Mouse (Mus musculus): Measurements from ENCODE around the gene Usp27x. TPM values are rescaled to one million over a fixed set of nuclear protein-coding genes. Genes with fewer than 3 reads are reported as not detected.
A peak's percentile ranks its signal among the peaks of the same experiment; 100 is the strongest.

The Usp27x gene
- 0.60 and 1.1 TPM in 2 replicates for polyA plus RNA-seq (2015; fragmentation: Nextera tagmentation; extraction: Ambion mirVana)

GRCm38 (mm10) chrX:7375716-7376480, at the start of gene Usp27x:
Usp27x (minus strand) TSS chrX:7375830.
- H3K4me1 ChIP-seq: 0 out of 2 replicates have a peak, but pooled peaks cover 7% of the 10 kb centered on the region
- H3K36me3 ChIP-seq: no peaks in the 10 kb centered on the region
- peak; percentile 88 for ATAC-seq (ENCODE audit: insufficient number of reproducible peaks, low FRiP score, low TSS enrichment, low read depth)
- H3K9ac ChIP-seq: peak within 1 kb of the TSS; percentile 61
- 22% methylated on average over 45 of the region's 51 CpGs for WGBS
- H3K4me2 ChIP-seq: peak within 1 kb of the TSS; percentile 80
- H3K9me3 ChIP-seq: no peaks in the 10 kb centered on the region
- peak within 1 kb of the TSS; percentile 58 for H3K4me3 ChIP-seq
- no peaks in the 10 kb centered on the region for H3K27me3 ChIP-seq
- H3K27ac ChIP-seq: peak within 1 kb of the TSS; percentile 91

- Histone ChIP-seq H3K4me3 (peak overlapping the region; percentile 48), H3K9me3 (no peaks in the 10 kb centered on the region), H3K4me2 (peak overlapping the region; percentile 47), H3K4me1 (no peaks in the 10 kb centered on the region), H3K27me3 (no peaks in the 10 kb centered on the region), H3K9ac (peak overlapping the region; percentile 28; the same call in 1 of the 2 replicates), H3K27ac (no peak overlapping the region), H3K36me3 (no peaks in the 10 kb centered on the region)
- WGBS: 29% methylated on average over 26 of the region's 26 CpGs
- ATAC-seq (ENCODE audit: insufficient number of reproducible peaks, low FRiP score, low TSS enrichment, low read depth): no peak
Measured at GRCm38 (mm10) chrX:7422691-7423111, 47.1 kb upstream of the Usp27x start.

- 68% methylated on average over 6 of the region's 6 CpGs for WGBS
- H3K4me3 ChIP-seq: peak overlapping the region; percentile 48
Measured at GRCm38 (mm10) chrX:7422166-7422565, 46.5 kb upstream of the Usp27x start.

GRCm38 (mm10) chrX:7421016-7421415, 45.4 kb upstream of the Usp27x start:
- Histone ChIP-seq H3K4me3 (no peak overlapping the region), H3K4me1 (no peaks in the 10 kb centered on the region), H3K36me3 (no peaks in the 10 kb centered on the region), H3K27me3 (no peaks in the 10 kb centered on the region), H3K27ac (no peak overlapping the region), H3K9me3 (no peaks in the 10 kb centered on the region), H3K9ac (no peak overlapping the region), H3K4me2 (no peak overlapping the region)
- 33% methylated on average over 3 of the region's 3 CpGs for WGBS
- no peak for ATAC-seq (ENCODE audit: insufficient number of reproducible peaks, low FRiP score, low TSS enrichment, low read depth)

More at GRCm38 (mm10) chrX:7422166-7422565, 46.5 kb upstream of the Usp27x start:
- Histone ChIP-seq H3K27ac (no peak overlapping the region), H3K36me3 (no peaks in the 10 kb centered on the region), H3K9ac (peak overlapping the region; percentile 28; the same call in 1 of the 2 replicates), H3K4me1 (no peaks in the 10 kb centered on the region), H3K4me2 (peak overlapping the region; percentile 47), H3K9me3 (no peaks in the 10 kb centered on the region), H3K27me3 (no peaks in the 10 kb centered on the region)
- ATAC-seq (ENCODE audit: insufficient number of reproducible peaks, low FRiP score, low TSS enrichment, low read depth): no peak

- Histone ChIP-seq H3K27ac (no peak overlapping the region), H3K36me3 (no peaks in the 10 kb centered on the region), H3K27me3 (no peaks in the 10 kb centered on the region), H3K9ac (no peak overlapping the region), H3K4me2 (no peak overlapping the region), H3K4me1 (no peaks in the 10 kb centered on the region), H3K9me3 (no peaks in the 10 kb centered on the region), H3K4me3 (no peak overlapping the region)
- 47% methylated on average over 12 of the region's 12 CpGs for WGBS
- ATAC-seq (ENCODE audit: insufficient number of reproducible peaks, low FRiP score, low TSS enrichment, low read depth): no peak
Measured at GRCm38 (mm10) chrX:7416178-7416871, 40.7 kb upstream of the Usp27x start.

GRCm38 (mm10) chrX:7415308-7415707, 39.7 kb upstream of the Usp27x start:
- no peaks in the 10 kb centered on the region for H3K27me3 ChIP-seq
- 68% methylated on average over 6 of the region's 6 CpGs for WGBS
- H3K9me3 ChIP-seq: no peaks in the 10 kb centered on the region
- H3K4me2 ChIP-seq: no peak overlapping the region
- no peak overlapping the region for H3K4me3 ChIP-seq
- H3K27ac ChIP-seq: no peak overlapping the region
- no peak overlapping the region for H3K9ac ChIP-seq
- no peaks in the 10 kb centered on the region for H3K4me1 ChIP-seq
- no peaks in the 10 kb centered on the region for H3K36me3 ChIP-seq
- no peak for ATAC-seq (ENCODE audit: insufficient number of reproducible peaks, low FRiP score, low TSS enrichment, low read depth)

- no peak overlapping the region for H3K9ac ChIP-seq
- no peaks in the 10 kb centered on the region for H3K9me3 ChIP-seq
- H3K27me3 ChIP-seq: no peaks in the 10 kb centered on the region
- ATAC-seq (ENCODE audit: insufficient number of reproducible peaks, low FRiP score, low TSS enrichment, low read depth): no peak
- H3K27ac ChIP-seq: no peak overlapping the region
- no peak overlapping the region for H3K4me2 ChIP-seq
- no peaks in the 10 kb centered on the region for H3K4me1 ChIP-seq
- no peak overlapping the region; the same call in 1 of the 2 replicates for H3K4me3 ChIP-seq
- no peaks in the 10 kb centered on the region for H3K36me3 ChIP-seq
- 56% methylated on average over 16 of the region's 16 CpGs for WGBS
Measured at GRCm38 (mm10) chrX:7412239-7413033, 36.8 kb upstream of the Usp27x start.

- peak overlapping the region; percentile 58 for H3K4me3 ChIP-seq
- H3K27ac ChIP-seq: peak overlapping the region; percentile 91
- WGBS: 37% methylated on average over 4 of the region's 4 CpGs
- no peaks in the 10 kb centered on the region for H3K36me3 ChIP-seq
- H3K4me2 ChIP-seq: peak overlapping the region; percentile 80
- H3K27me3 ChIP-seq: no peaks in the 10 kb centered on the region
- H3K9ac ChIP-seq: no peak overlapping the region
- no peak for ATAC-seq (ENCODE audit: insufficient number of reproducible peaks, low FRiP score, low TSS enrichment, low read depth)
- 0 out of 2 replicates have a peak, but pooled peaks cover 7% of the 10 kb centered on the region for H3K4me1 ChIP-seq
- H3K9me3 ChIP-seq: no peaks in the 10 kb centered on the region
Measured at GRCm38 (mm10) chrX:7376586-7376985, 956 bp upstream of the Usp27x start.

GRCm38 (mm10) chrX:7375322-7375715, 311 bp downstream of the Usp27x start:
- peak overlapping the region; percentile 80 for H3K4me2 ChIP-seq
- H3K4me3 ChIP-seq: peak overlapping the region; percentile 58
- ATAC-seq (ENCODE audit: insufficient number of reproducible peaks, low FRiP score, low TSS enrichment, low read depth): no peak
- no peaks in the 10 kb centered on the region for H3K27me3 ChIP-seq
- H3K9me3 ChIP-seq: no peaks in the 10 kb centered on the region
- peak overlapping the region; percentile 91 for H3K27ac ChIP-seq
- WGBS: 23% methylated on average over 23 of the region's 40 CpGs
- no peaks in the 10 kb centered on the region for H3K36me3 ChIP-seq
- H3K4me1 ChIP-seq: 0 out of 2 replicates have a peak, but pooled peaks cover 7% of the 10 kb centered on the region
- peak overlapping the region; percentile 61 for H3K9ac ChIP-seq

- H3K4me2 ChIP-seq: no peak overlapping the region
- no peak overlapping the region for H3K27ac ChIP-seq
- no peaks in the 10 kb centered on the region for H3K4me1 ChIP-seq
- 38% methylated on average over 2 of the region's 2 CpGs for WGBS
- H3K9me3 ChIP-seq: no peaks in the 10 kb centered on the region
- no peaks in the 10 kb centered on the region for H3K27me3 ChIP-seq
- H3K4me3 ChIP-seq: no peak overlapping the region
- ATAC-seq (ENCODE audit: insufficient number of reproducible peaks, low FRiP score, low TSS enrichment, low read depth): no peak
- H3K9ac ChIP-seq: no peak overlapping the region
- no peaks in the 10 kb centered on the region for H3K36me3 ChIP-seq
Measured at GRCm38 (mm10) chrX:7325455-7325854, 50.2 kb downstream of the Usp27x start.

- H3K9ac ChIP-seq: no peak overlapping the region
- H3K4me1 ChIP-seq: no peaks in the 10 kb centered on the region
- H3K27ac ChIP-seq: no peak overlapping the region
- H3K9me3 ChIP-seq: no peaks in the 10 kb centered on the region
- no peak for ATAC-seq (ENCODE audit: insufficient number of reproducible peaks, low FRiP score, low TSS enrichment, low read depth)
- no peak overlapping the region for H3K4me2 ChIP-seq
- 14% methylated on average over 7 of the region's 7 CpGs for WGBS
- H3K4me3 ChIP-seq: no peak overlapping the region
- no peaks in the 10 kb centered on the region for H3K36me3 ChIP-seq
- no peaks in the 10 kb centered on the region for H3K27me3 ChIP-seq
Measured at GRCm38 (mm10) chrX:7322288-7322687, 53.3 kb downstream of the Usp27x start.

Data from limb, embryonic 15.5 days (tissue).